Mouse (Mus musculus) ES-E14 (cell line): ENCODE data around the gene Ncbp2.

Experiments used
- CHD2 ChIP-seq: IDR thresholded peaks from 2 replicates; pipeline ENCODE4 v1.6.1; 2014; ENCODE audit warnings: mild to moderate bottlenecking, low read depth, low read length, inconsistent platforms
- HCFC1 ChIP-seq: IDR thresholded peaks from 2 replicates; pipeline ENCODE4 v1.6.1; 2012; ENCODE audit warnings: low read length, inconsistent platforms, borderline replicate concordance; ENCODE audit not compliant: insufficient read depth
- ZC3H11A ChIP-seq: IDR thresholded peaks from 2 replicates; pipeline ENCODE4 v1.6.1; 2012; ENCODE audit warnings: low read depth, mild to moderate bottlenecking, inconsistent platforms, low read length, borderline replicate concordance
- ZNF384 ChIP-seq: IDR thresholded peaks from 2 replicates; pipeline ENCODE4 v1.6.1; 2012; ENCODE audit warnings: low read depth, low read length, inconsistent platforms

DNA sequence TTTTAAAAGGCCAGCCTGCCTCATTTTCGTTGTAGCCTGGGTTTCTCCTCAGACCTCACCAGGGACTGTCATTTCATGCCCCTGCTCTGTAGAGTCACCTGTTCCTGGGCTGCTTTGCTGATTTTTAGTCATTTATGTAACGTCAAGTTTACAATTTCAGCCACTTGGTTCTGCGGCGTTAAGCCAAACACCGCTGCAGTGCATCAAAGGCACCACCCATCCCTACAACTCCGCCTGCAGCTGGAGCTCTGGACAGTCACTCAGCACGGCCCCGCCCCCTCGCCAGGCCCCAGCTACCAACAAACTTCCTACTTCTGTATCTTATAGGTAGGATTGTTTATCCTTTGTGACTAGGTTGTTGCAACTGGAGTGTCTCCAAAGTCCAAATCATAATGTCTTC lies 41.4 kb upstream of the Ncbp2 start:
- TF ChIP-seq HCFC1 (no peak), ZC3H11A (no peak), CHD2 (no peak), ZNF384 (no peak)
